Mouse (Mus musculus): ENCODE measurements at regions not wholly inside any gene's neighbourhood (a gene's known extent, or its start where the extent isn't known, plus 50 kb on each side); places are given as distances from the start of the nearest gene placed in this dataset.
A peak's percentile ranks its signal among the peaks of the same experiment; 100 is the strongest.
"Not testable (repeated sequence)": the region's sequence is repeated elsewhere in the genome, so short reads cannot be mapped to it uniquely, and the experiment has no call there.

DNA sequence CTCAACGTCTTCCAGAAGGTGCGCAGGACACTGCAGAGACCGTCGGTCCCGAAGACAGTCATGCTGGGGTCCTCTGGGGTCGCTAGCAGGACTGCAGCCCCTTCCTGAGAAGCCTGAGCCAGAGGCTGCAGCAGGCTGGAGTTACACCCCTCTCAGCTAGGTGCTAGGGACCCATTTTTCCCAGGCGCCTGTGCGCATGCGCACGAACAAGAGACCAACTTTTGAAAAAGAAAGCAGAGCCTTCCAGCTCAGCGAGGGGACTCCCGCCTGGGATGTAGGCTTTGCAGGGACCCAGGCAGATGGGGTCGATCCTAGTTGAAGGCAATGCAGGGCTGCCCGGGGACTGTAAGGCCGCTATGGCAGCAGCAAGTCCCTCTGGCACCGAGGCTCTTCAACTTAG lies 104.7 kb upstream of the Atg7 start:
- DNase-seq (ENCODE audit: low spot score), result not testable (repeated sequence)

DNA sequence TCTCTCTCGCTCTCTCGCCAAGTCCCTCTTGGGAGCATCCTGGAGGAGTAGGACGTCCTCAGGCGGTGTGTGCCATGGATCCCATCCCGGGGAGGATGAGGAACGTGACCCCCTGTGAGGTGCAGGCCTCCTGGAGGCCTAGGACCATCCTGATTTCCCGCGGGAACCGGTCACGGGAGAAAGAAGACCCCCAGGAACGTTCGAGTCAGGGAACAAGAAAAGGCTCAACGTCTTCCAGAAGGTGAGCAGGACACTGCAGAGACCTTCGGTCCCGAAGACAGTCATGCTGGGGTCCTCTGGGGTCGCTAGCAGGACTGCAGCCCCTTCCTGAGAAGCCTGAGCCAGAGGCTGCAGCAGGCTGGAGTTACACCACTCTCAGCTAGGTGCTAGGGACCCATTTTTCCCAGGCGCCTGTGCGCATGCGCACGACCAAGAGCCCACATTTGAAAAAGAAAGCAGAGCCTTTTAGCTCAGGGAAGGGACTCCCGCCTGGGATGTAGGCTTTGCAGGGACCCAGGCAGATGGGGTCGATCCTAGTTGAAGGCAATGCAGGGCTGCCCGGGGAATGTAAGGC lies 92.7 kb upstream of the Atg7 start:
- DNase-seq (ENCODE audit: low spot score), result peak; percentile 2

DNA sequence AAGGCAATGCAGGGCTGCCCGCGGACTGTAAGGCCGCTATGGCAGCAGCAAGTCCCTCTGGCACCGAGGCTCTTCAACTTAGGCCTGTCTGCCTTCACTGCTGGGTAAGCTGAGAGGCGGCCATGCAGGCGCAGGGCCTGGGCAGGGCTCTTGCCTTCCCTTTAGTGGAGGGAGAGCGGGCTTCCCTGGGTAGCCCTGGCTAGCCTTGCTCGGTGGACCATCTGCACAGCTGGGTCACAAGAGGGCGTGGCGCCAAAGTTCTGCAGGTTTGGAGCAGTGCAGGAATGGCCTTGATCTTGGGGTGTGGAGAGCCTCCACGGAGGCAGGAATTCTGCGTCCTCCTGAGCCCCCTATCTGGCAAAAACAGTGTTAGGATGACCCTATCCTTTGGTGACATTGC lies 89.8 kb upstream of the Atg7 start:
- not testable (repeated sequence) for DNase-seq (ENCODE audit: low spot score)

DNA sequence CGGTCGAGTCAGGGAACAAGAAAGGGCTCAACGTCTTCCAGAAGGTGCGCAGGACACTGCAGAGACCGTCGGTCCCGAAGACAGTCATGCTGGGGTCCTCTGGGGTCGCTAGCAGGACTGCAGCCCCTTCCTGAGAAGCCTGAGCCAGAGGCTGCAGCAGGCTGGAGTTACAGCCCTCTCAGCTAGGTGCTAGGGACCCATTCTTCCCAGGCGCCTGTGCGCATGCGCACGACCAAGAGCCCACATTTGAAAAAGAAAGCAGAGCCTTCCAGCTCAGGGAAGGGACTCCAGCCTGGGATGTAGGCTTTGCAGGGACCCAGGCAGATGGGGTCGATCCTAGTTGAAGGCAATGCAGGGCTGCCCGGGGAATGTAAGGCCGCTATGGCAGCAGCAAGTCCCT lies 87.7 kb upstream of the Atg7 start:
- peak; percentile 69 for DNase-seq (ENCODE audit: low spot score)

DNA sequence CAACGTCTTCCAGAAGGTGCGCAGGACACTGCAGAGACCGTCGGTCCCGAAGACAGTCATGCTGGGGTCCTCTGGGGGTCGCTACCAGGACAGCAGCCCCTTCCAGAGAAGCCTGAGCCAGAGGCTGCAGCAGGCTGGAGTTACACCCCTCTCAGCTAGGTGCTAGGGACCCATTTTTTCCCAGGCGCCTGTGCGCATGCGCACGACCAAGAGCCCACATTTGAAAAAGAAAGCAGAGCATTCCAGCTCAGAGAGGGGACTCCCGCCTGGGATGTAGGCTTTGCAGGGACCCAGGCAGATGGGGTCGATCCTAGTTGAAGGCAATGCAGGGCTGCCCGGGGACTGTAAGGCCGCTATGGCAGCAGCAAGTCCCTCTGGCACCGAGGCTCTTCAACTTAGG lies 65.6 kb upstream of the Atg7 start:
- peak; percentile 69 for DNase-seq (ENCODE audit: low spot score)
